Mouse (Mus musculus) liver, postnatal 0 days (tissue): ENCODE results near the gene Dbil5. TPM values are rescaled to one million over a fixed set of nuclear protein-coding genes. Genes with fewer than 3 reads are reported as not detected.

Experiments
- ATAC-seq: fragments of 200-750 bp; cut with Nextera tagmentation; 2 replicates; pipeline ENCODE4 v1.8.0; 2017; ENCODE audit warnings: mild to moderate bottlenecking, moderate library complexity
- DNase-seq: peaks from one replicate; pipeline ENCODE4 v3.0.0-alpha.2; 2016
- H3K27ac ChIP-seq: fragments of 300-500 bp; sonication (generic); 2 replicates; pipeline ENCODE4 v1.5.1; 2014; ENCODE audit warnings: antibody characterized with exemption, moderate library complexity, mild to moderate bottlenecking, low read depth
- H3K27me3 ChIP-seq: fragments of 300-500 bp; sonication (generic); 2 replicates; pipeline ENCODE4 v1.6.1; 2014; ENCODE audit warnings: low read length, control low read depth, mixed read lengths; ENCODE audit not compliant: insufficient read depth
- H3K36me3 ChIP-seq: fragments of 300-500 bp; sonication (generic); replicated peaks from 2 replicates; pipeline ENCODE4 v1.6.1; 2014; ENCODE audit warnings: mild to moderate bottlenecking, control low read depth, low read length, moderate library complexity, mixed read lengths; ENCODE audit not compliant: insufficient read depth
- H3K4me1 ChIP-seq: fragments of 300-500 bp; sonication (generic); 2 replicates; pipeline ENCODE4 v1.6.1; 2014; ENCODE audit warnings: antibody characterized with exemption, mild to moderate bottlenecking, control low read depth; ENCODE audit not compliant: insufficient read depth
- H3K4me2 ChIP-seq: fragments of 300-500 bp; sonication (generic); 2 replicates; pipeline ENCODE4 v1.6.1; 2014; ENCODE audit warnings: low read depth, mild to moderate bottlenecking, low read length, moderate library complexity, mixed read lengths
- H3K4me3 ChIP-seq: fragments of 300-500 bp; sonication (generic); 2 replicates; pipeline ENCODE4 v1.5.1; 2014; ENCODE audit warnings: low read depth, low read length
- H3K9ac ChIP-seq: fragments of 300-500 bp; sonication (generic); replicated peaks from 2 replicates; pipeline ENCODE4 v1.6.1; 2014; ENCODE audit warnings: mild to moderate bottlenecking, moderate library complexity
- H3K9me3 ChIP-seq: fragments of 300-500 bp; sonication (generic); 2 replicates; pipeline ENCODE4 v1.6.1; 2016; ENCODE audit warnings: mild to moderate bottlenecking, control low read depth, low read length, mixed read lengths
- CTCF ChIP-seq: sonication (generic); IDR thresholded peaks from 2 replicates; pipeline ENCODE4 v1.5.1; 2016; ENCODE audit warnings: antibody characterized with exemption, low read depth
- EP300 ChIP-seq: IDR thresholded peaks from 2 replicates; pipeline ENCODE4 v1.6.1; 2016; ENCODE audit warnings: antibody characterized with exemption, low read depth, mild to moderate bottlenecking
- WGBS: fragments of 180-500 bp; shearing (Covaris S2); extraction: QIAGEN DNeasy Blood & Tissue Kit; methylation state at CpG from one replicate; pipeline ENCODE4 v1.1.7; 2014; ENCODE audit not compliant: insufficient replicate concordance; 5-methylcytosine and 5-hydroxymethylcytosine counted together
- polyA plus RNA-seq: library from polyadenylated mRNA; unstranded; fragments of >200 nt; fragmentation: Nextera tagmentation; extraction: Ambion mirVana; gene quantifications from 2 replicates; pipeline ENCODE4 v1.2.1, GENCODE M21; 2015

The Dbil5 gene
- polyA plus RNA-seq = 0.73 and 0.86 TPM in 2 replicates

GRCm38 (mm10) chr11:76217390-76217800 is at the start of gene Dbil5, which contains the start of gene Gemin4:
Gene Dbil5 (plus strand): TSS chr11:76217608.
Gene Gemin4 (minus strand): TSS chr11:76217664.
- H3K9ac ChIP-seq = peak within 1 kb of the TSS; percentile 82
- no peaks in the 10 kb centered on the region for H3K9me3 ChIP-seq
- 1% methylated on average over 32 of the region's 35 CpGs for WGBS
- ATAC-seq (peak; percentile 99), DNase-seq (peak; percentile 98)
- peaks cover 20% of the 10 kb centered on the region; the same call in 1 of the 2 replicates for H3K36me3 ChIP-seq
- H3K4me2 ChIP-seq = peak within 1 kb of the TSS; percentile 85
- H3K27me3 ChIP-seq = no peaks in the 10 kb centered on the region
- peak within 1 kb of the TSS; percentile 81 for H3K27ac ChIP-seq
- peaks cover 16% of the 10 kb centered on the region for H3K4me1 ChIP-seq
- H3K4me3 ChIP-seq = peak within 1 kb of the TSS; percentile 63
- peak; percentile 99 for TF ChIP-seq CTCF
- TF ChIP-seq EP300 = no peak

GRCm38 (mm10) chr11:76168976-76169375 is 48.4 kb upstream of the Dbil5 start:
- no peaks in the 10 kb centered on the region for H3K27me3 ChIP-seq
- WGBS = 79% methylated on average over 3 of the region's 3 CpGs
- H3K9me3 ChIP-seq = no peaks in the 10 kb centered on the region
- H3K27ac ChIP-seq = no peak overlapping the region
- DNase-seq = no peak
- H3K9ac ChIP-seq = no peak overlapping the region
- TF ChIP-seq EP300 (no peak), CTCF (no peak)
- no peak overlapping the region for H3K4me3 ChIP-seq
- H3K4me1 ChIP-seq = no peaks in the 10 kb centered on the region
- no peak overlapping the region for H3K4me2 ChIP-seq
- no peak for ATAC-seq
- H3K36me3 ChIP-seq = peaks cover 16% of the 10 kb centered on the region

- Histone ChIP-seq H3K4me2 (no peak overlapping the region), H3K9ac (no peak overlapping the region), H3K4me3 (no peak overlapping the region), H3K4me1 (no peaks in the 10 kb centered on the region), H3K27ac (no peak overlapping the region), H3K36me3 (peaks cover 15% of the 10 kb centered on the region), H3K9me3 (no peaks in the 10 kb centered on the region), H3K27me3 (no peaks in the 10 kb centered on the region)
- TF ChIP-seq EP300 (no peak), CTCF (no peak)
- ATAC-seq (no peak), DNase-seq (no peak)
- WGBS = 79% methylated on average over 5 of the region's 5 CpGs
These were observed 47.2 kb upstream of the Dbil5 start for GRCm38 (mm10) chr11:76170207-76170606.

GRCm38 (mm10) chr11:76178726-76179494 is 38.5 kb upstream of the Dbil5 start:
- DNase-seq (peak; percentile 69), ATAC-seq (peak; percentile 89)
- Histone ChIP-seq H3K9me3 (no peaks in the 10 kb centered on the region), H3K27ac (peak overlapping the region; percentile 72), H3K4me1 (peaks cover 11% of the 10 kb centered on the region), H3K27me3 (no peaks in the 10 kb centered on the region), H3K36me3 (peaks cover 8% of the 10 kb centered on the region; the same call in 1 of the 2 replicates), H3K9ac (peak overlapping the region; percentile 77), H3K4me3 (peak overlapping the region; percentile 99), H3K4me2 (peak overlapping the region; percentile 93)
- TF ChIP-seq CTCF (no peak), EP300 (no peak)
- WGBS = 2% methylated on average over 28 of the region's 28 CpGs

- Histone ChIP-seq H3K27me3 (no peaks in the 10 kb centered on the region), H3K36me3 (0 out of 2 replicates have a peak, but pooled peaks cover 5% of the 10 kb centered on the region), H3K4me2 (peak within 1 kb of the TSS; percentile 93), H3K9ac (peak within 1 kb of the TSS; percentile 77), H3K9me3 (no peaks in the 10 kb centered on the region), H3K4me1 (peaks cover 11% of the 10 kb centered on the region), H3K27ac (peak within 1 kb of the TSS; percentile 72), H3K4me3 (peak within 1 kb of the TSS; percentile 99)
- WGBS = under 1% methylated on average over 37 of the region's 37 CpGs
- peak; percentile 88 for DNase-seq
- TF ChIP-seq CTCF = no peak
- TF ChIP-seq EP300 = no peak
- peak; percentile 88 for ATAC-seq
These were observed 37.8 kb upstream of the Dbil5 start, which contains the start of the genes Vps53 and Fam57a for GRCm38 (mm10) chr11:76179495-76180145. Gene Vps53 (minus strand): TSS chr11:76179647. Gene Fam57a (plus strand): TSS chr11:76179671.

- no peak for ATAC-seq
- Histone ChIP-seq H3K4me3 (peak overlapping the region; percentile 99), H3K9ac (peak overlapping the region; percentile 77), H3K27ac (peak overlapping the region; percentile 72), H3K36me3 (0 out of 2 replicates have a peak, but pooled peaks cover 5% of the 10 kb centered on the region), H3K4me2 (peak overlapping the region; percentile 93), H3K9me3 (no peaks in the 10 kb centered on the region), H3K4me1 (peaks cover 11% of the 10 kb centered on the region), H3K27me3 (no peaks in the 10 kb centered on the region)
- no peak for DNase-seq
- TF ChIP-seq EP300 (no peak), CTCF (no peak)
- WGBS = 10% methylated on average over 7 of the region's 7 CpGs
These were observed 37.3 kb upstream of the Dbil5 start for GRCm38 (mm10) chr11:76180146-76180540.
